Mouse (Mus musculus) kidney, adult 11 months (tissue): Measurements from ENCODE around the gene 1700037C18Rik.
A peak's percentile ranks its signal among the peaks of the same experiment; 100 is the strongest.

Source experiments
- DNase-seq: peaks from one replicate; pipeline ENCODE4 v3.0.0; 2022

The 1700037C18Rik gene

DNA sequence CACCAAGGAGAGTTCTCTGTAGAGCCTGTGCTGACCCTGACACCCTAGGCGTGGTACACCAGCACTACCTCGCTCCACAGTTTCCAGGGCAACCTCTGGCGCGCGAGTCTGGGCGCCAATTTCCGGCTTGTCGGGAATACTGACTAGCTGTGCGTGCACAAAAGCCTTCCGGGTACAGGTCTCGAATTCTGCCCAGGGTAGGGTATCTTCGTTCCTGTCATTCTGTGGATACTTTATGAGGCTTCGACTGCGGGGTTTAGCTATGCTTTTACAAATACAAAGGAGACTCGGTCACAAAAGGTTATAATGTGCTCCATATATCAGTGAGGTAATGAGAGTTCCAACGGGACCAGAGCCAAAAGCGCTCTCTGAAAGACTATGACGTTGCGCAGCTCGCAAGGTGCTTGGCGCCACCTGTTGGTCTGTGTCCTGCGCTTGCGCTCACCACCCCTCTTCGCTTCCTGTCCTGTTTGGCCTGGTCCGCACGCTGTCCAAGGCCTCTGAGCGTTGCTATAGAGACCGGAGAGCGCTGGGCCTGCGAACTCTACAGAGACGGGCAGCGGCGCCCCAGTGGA, at the start of gene 1700037C18Rik, which contains the start of gene Cluap1:
Gene 1700037C18Rik, minus strand, starts transcription at position 153 of the 575 bp plus-strand sequence.
Gene Cluap1, plus strand, starts transcription at position 265 of the 575 bp plus-strand sequence.
- DNase-seq, result peak; percentile 96

- peak; percentile 36 for DNase-seq
Measured at GRCm38 (mm10) chr16:3956369-3956768, 47.9 kb upstream of the 1700037C18Rik start.

- DNase-seq, result no peak
Measured at GRCm38 (mm10) chr16:3951141-3951540, 42.7 kb upstream of the 1700037C18Rik start.

DNA sequence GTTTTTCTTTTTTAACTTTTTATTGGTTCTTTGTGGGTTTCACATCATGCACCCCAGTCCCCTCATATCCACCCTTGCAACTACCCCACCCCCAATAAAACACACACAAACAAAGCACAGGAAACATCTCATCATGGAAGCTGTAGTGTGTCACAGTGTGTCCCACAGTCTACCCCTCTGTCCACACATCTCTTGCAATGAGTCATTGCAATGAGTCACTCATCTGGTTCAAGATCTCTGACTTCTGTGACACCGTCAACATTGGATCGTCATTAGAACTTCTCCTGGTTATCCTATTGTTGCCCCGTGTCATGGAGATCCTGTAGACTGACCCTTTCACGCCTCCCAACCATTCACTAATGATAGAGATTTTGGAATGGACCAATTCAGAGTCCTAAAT, 26.2 kb upstream of the 1700037C18Rik start:
- DNase-seq, result no peak

GRCm38 (mm10) chr16:3934091-3934490, 25.6 kb upstream of the 1700037C18Rik start:
- peak; percentile 10 for DNase-seq

DNA sequence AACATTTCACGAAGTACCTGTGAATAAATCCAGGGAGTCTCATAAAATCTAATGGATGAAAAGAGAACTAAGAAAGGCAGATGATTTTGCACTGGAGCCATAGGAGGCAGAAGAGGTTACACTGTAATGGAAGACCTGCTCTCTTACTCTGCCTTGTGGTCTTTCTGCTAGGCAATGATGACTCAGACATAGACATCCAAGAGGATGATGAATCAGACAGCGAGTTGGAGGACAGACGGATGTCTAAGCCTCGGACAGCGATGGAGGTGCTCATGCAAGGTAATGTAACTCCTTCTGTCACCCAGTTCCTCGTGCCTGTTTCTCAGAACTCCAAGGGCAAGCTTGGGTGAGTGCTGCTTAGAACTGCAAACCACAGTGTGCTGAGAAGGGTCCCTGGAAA, 25.0 kb upstream of the 1700037C18Rik start:
- DNase-seq, result no peak

GRCm38 (mm10) chr16:3929151-3929550, 20.7 kb upstream of the 1700037C18Rik start:
- no peak for DNase-seq

GRCm38 (mm10) chr16:3928582-3928981, 20.1 kb upstream of the 1700037C18Rik start:
- DNase-seq, result no peak

DNA sequence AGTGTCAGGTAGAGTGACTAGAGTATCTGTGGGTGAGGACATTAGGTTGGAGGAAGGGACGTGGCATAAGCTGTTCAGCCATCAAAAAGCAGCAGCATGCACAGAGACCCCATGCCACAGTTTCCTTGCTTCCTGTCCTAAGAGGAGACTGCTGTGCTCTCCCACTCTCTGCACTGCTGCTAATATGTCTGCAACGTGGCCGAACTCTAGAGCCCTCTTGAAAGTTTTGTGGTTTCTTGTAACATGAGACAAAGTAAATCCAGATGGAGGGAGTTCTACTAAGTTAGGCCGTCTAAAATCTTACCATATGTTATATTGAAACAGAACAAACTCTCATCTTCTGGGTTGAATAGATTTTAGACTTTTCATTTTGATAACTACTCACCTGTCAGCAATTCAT, 15.5 kb upstream of the 1700037C18Rik start:
- DNase-seq, result no peak

- no peak for DNase-seq
Measured at GRCm38 (mm10) chr16:3923515-3923914, 15.0 kb upstream of the 1700037C18Rik start.

DNA sequence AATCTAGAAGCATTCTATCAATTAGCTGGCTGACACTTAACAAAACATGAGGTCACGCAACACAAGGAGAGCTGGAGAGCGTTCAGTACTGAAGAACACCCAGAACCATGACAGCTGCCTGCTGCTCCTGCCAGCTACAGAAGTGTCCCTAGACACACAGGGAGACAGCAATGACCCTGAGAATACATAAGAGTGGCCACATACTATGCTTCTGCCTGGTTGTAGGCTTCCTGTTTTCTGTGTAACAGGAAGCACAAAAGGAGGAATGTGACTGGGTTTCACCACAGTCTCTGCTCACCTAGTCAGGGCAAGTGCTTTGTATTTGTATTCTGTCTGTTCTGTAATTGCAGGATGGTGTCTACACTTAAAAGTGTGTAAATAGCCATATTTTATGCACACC, 12.3 kb upstream of the 1700037C18Rik start:
- DNase-seq, result no peak

GRCm38 (mm10) chr16:3909118-3909517, 629 bp upstream of the 1700037C18Rik start:
- DNase-seq, result no peak

GRCm38 (mm10) chr16:3907471-3907870, 1.0 kb downstream of the 1700037C18Rik start:
- DNase-seq, result no peak

- DNase-seq, result no peak
Measured at GRCm38 (mm10) chr16:3896553-3896952, 11.9 kb downstream of the 1700037C18Rik start.

GRCm38 (mm10) chr16:3896046-3896445, 12.4 kb downstream of the 1700037C18Rik start:
- DNase-seq, result no peak

DNA sequence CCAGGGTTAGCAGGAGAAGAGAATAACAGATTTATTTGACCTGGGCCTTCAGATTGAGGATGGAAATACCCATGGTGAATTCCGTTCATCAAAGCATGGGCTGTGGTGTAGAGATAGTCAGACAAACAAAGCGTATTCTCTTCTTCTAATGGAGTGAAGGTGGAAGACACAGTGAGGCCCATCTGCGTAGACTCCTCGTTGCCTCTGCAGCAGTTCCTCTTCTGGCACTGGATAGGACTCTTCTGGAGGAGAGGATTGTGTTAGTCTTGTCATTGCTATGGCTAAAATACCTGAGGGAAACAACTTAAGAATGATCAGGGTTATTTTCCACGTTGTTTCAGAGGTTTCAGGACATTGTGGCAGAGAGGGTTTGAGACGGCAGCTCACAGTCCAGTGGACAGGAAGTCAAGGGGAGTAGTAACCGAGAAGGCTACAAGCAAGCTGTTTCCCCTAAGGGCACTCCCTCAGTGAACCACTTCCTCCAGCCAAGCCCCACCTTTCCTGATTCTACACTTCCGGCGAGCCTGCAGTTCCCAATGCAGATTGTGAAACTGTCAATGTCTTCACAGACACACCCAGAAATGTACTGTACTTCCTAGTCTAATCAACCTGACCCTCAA, 13.2 kb downstream of the 1700037C18Rik start:
- DNase-seq, result peak; percentile 28

GRCm38 (mm10) chr16:3893739-3894138, 14.8 kb downstream of the 1700037C18Rik start:
- no peak for DNase-seq

GRCm38 (mm10) chr16:3891621-3892295, 16.7 kb downstream of the 1700037C18Rik start:
- DNase-seq, result no peak

GRCm38 (mm10) chr16:3885065-3885670, 23.3 kb downstream of the 1700037C18Rik start:
- peak; percentile 27 for DNase-seq

GRCm38 (mm10) chr16:3884201-3885064, 24.1 kb downstream of the 1700037C18Rik start, which contains the start of the genes Zfp597 and Gm20695:
Gene Zfp597 (minus strand): TSS chr16:3884561.
Gene Gm20695 (plus strand): TSS chr16:3884648.
- peak; percentile 92 for DNase-seq

GRCm38 (mm10) chr16:3876346-3876745, 32.1 kb downstream of the 1700037C18Rik start:
- no peak for DNase-seq
